ENCODE assay signal across 21 mouse cellular contexts in the genomic region with DNA sequence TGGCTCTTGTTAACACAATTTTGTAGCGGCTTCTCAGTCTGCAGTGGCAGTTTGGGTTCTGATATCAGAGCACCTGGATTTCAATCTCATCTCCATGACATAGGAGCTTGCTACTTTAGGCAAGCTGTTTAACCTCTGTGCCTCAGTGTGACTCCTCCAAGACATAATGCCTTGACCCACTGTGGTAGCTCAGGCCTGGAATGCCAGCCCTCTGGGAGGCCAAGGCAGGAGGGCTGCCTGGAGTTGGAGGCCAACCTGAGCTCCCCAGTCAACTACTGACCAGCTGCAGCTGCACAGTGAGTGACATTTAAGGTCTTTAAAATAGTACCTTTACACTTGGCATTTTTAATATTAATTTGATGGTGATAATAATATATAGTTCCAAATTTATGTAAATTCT. TPM values are rescaled to one million over a fixed set of nuclear protein-coding genes. Genes with fewer than 3 reads are reported as not detected.
DNase-seq lines count a peak whose midpoint lies in the region; ATAC-seq and TF ChIP-seq lines count a peak whose summit lies in the region.
"Had no signal": no experiment of that assay in that cellular context is flagged by ENCODE, and none has a peak within 500 bp of the region (broad histone marks: within the 10 kb centered on the region; RNA-seq: fewer than 3 reads in every experiment).

No protein-coding gene starts in this region.

- no peak overlapping the region for H3K27ac ChIP-seq in heart, embryonic 10.5 days
- peak overlapping the region; percentile 94 for H3K27ac ChIP-seq in layer of hippocampus, adult 2 months
- no peak overlapping the region for H3K27ac ChIP-seq in midbrain, embryonic 10.5 days (replicated peaks)
- H3K27ac ChIP-seq in neural tube, embryonic 14.5 days (ENCODE audit: low read depth, low read length): no peak overlapping the region
- H3K27ac ChIP-seq: forebrain, embryonic 15.5 days; macrophage had no signal

- peaks cover 14% of the 10 kb centered on the region for H3K4me1 ChIP-seq in heart, embryonic 10.5 days
- H3K4me1 ChIP-seq in midbrain, embryonic 10.5 days: peaks cover 9% of the 10 kb centered on the region
- peaks cover 6% of the 10 kb centered on the region; the same call in 1 of the 2 replicates for H3K4me1 ChIP-seq in neural tube, embryonic 14.5 days (ENCODE audit: control insufficient read depth, insufficient read depth, low read length)

- peak overlapping the region; percentile 83; the same call in 1 of the 2 replicates for H3K4me2 ChIP-seq in neural tube, embryonic 14.5 days (ENCODE audit: low read depth, low read length)

- TF ChIP-seq CTCF in layer of hippocampus, adult 2 months (conservative IDR thresholded peaks at IDR 0.05): no peak

- 87% methylated on average over 1 of the region's 1 CpGs for WGBS in heart, embryonic 10.5 days
- WGBS in midbrain, embryonic 10.5 days: 58% methylated on average over 1 of the region's 1 CpGs
- 85% methylated on average over 1 of the region's 1 CpGs for WGBS in neural tube, embryonic 14.5 days

- no peak overlapping the region for H3K9ac ChIP-seq in neural tube, embryonic 14.5 days (replicated peaks; ENCODE audit: low read depth, low read length)

- ATAC-seq in neural tube, embryonic 14.5 days (ENCODE audit: low read depth): no peak

- H3K27me3 ChIP-seq in heart, embryonic 10.5 days (ENCODE audit: insufficient read depth, poor library complexity, severe bottlenecking): peaks cover 81% of the 10 kb centered on the region
- peaks cover 55% of the 10 kb centered on the region for H3K27me3 ChIP-seq in midbrain, embryonic 10.5 days (ENCODE audit: low read depth, poor library complexity, severe bottlenecking)
- H3K27me3 ChIP-seq in neural tube, embryonic 14.5 days (ENCODE audit: control insufficient read depth, insufficient read depth, low read length): peaks cover 8% of the 10 kb centered on the region; the same call in 1 of the 2 replicates

- DNase-seq in heart, embryonic 10.5 days (ENCODE audit: low spot score): peak; percentile 14
- no peak for DNase-seq in heart, adult 9 months (ENCODE audit: low spot score in 2 of 2)
- no peak for DNase-seq in layer of hippocampus, adult 2 months (ENCODE audit: low spot score in 2 of 2)
- DNase-seq in layer of hippocampus, adult 18-20 months (ENCODE audit: low spot score in 2 of 2): no peak
- no peak for DNase-seq in midbrain, embryonic 10.5 days (ENCODE audit: low spot score)
- DNase-seq in urinary bladder, postnatal 4 days (ENCODE audit: low spot score in 2 of 2): no peak
- DNase-seq in kidney, postnatal 14 days: no peak
- DNase-seq: adrenal gland, adult 8-10 months; lung, adult 18-20 months had no signal

- peak overlapping the region; percentile 74; the same call in 1 of the 2 replicates for H3K4me3 ChIP-seq in heart, embryonic 10.5 days
- no peak overlapping the region for H3K4me3 ChIP-seq in layer of hippocampus, adult 2 months
- peak overlapping the region; percentile 73; the same call in 1 of the 2 replicates for H3K4me3 ChIP-seq in midbrain, embryonic 10.5 days
- H3K4me3 ChIP-seq in neural tube, embryonic 14.5 days (ENCODE audit: low read depth, low read length): no peak overlapping the region

- no peaks in the 10 kb centered on the region for H3K36me3 ChIP-seq in heart, embryonic 10.5 days
- H3K36me3 ChIP-seq in midbrain, embryonic 10.5 days: no peaks in the 10 kb centered on the region
- H3K36me3 ChIP-seq in neural tube, embryonic 14.5 days (ENCODE audit: control insufficient read depth, insufficient read depth, low read length): no peaks in the 10 kb centered on the region
- H3K36me3 ChIP-seq: forebrain, embryonic 15.5 days had no signal

- H3K9me3 ChIP-seq in heart, embryonic 10.5 days: no peaks in the 10 kb centered on the region
- H3K9me3 ChIP-seq in midbrain, embryonic 10.5 days (replicated peaks): no peaks in the 10 kb centered on the region
- no peaks in the 10 kb centered on the region for H3K9me3 ChIP-seq in neural tube, embryonic 14.5 days (ENCODE audit: control insufficient read depth, low read length)
- H3K9me3 ChIP-seq: forebrain, embryonic 15.5 days had no signal

RNA-seq across cellular contexts. Expression of a gene that starts 0.5 kb away (rescaled TPM):
- polyA plus RNA-seq in heart, embryonic 10.5 days (2016; fragmentation: Nextera tagmentation; extraction: Ambion mirVana): 1.5 and 2.8 TPM in 2 replicates
- 100 to 1,000 TPM; 154 to 155 TPM for total RNA-seq in layer of hippocampus, adult 2 months (2021)
- total RNA-seq in layer of hippocampus, adult 18-20 months (2021): 100 to 1,000 TPM; 162 to 167 TPM
- 1.6 and 2.1 TPM in 2 replicates for polyA plus RNA-seq in midbrain, embryonic 10.5 days (2016; fragmentation: Nextera tagmentation; extraction: Ambion mirVana)
- polyA plus RNA-seq in neural tube, embryonic 14.5 days (2014; fragmentation: Nextera tagmentation; extraction: Ambion mirVana): 41.1 and 48.7 TPM in 2 replicates
- total RNA-seq: hematopoietic stem cell, adult 5-6 weeks; neutrophil, adult 5-6 weeks had no signal
- polyA plus RNA-seq: macrophage had no signal

RNA-seq across cellular contexts. Expression of a gene that starts 33.6 kb away (rescaled TPM):
- polyA plus RNA-seq in heart, embryonic 10.5 days (2016; fragmentation: Nextera tagmentation; extraction: Ambion mirVana): 11.4 and 12.3 TPM in 2 replicates
- total RNA-seq in layer of hippocampus, adult 2 months (2021): 100 to 1,000 TPM; 187 to 211 TPM
- total RNA-seq in layer of hippocampus, adult 18-20 months (2021): 100 to 1,000 TPM; 197 to 234 TPM
- polyA plus RNA-seq in midbrain, embryonic 10.5 days (2016; fragmentation: Nextera tagmentation; extraction: Ambion mirVana): 14.9 and 22.6 TPM in 2 replicates
- 44.1 and 44.7 TPM in 2 replicates for polyA plus RNA-seq in neural tube, embryonic 14.5 days (2014; fragmentation: Nextera tagmentation; extraction: Ambion mirVana)

RNA-seq across cellular contexts. Expression of a gene that starts 41.9 kb away (rescaled TPM):
- polyA plus RNA-seq in heart, embryonic 10.5 days (2016; fragmentation: Nextera tagmentation; extraction: Ambion mirVana): 0.16 and 0.24 TPM in 2 replicates
- total RNA-seq in layer of hippocampus, adult 2 months (2021): under 1 TPM; 0.42 to 0.51 TPM
- under 1 TPM; 0.30 to 0.52 TPM for total RNA-seq in layer of hippocampus, adult 18-20 months (2021)
- polyA plus RNA-seq in midbrain, embryonic 10.5 days (2016; fragmentation: Nextera tagmentation; extraction: Ambion mirVana): 0.60 and 0.98 TPM in 2 replicates
- 2.1 and 4.8 TPM in 2 replicates for polyA plus RNA-seq in neural tube, embryonic 14.5 days (2014; fragmentation: Nextera tagmentation; extraction: Ambion mirVana)
- total RNA-seq: adrenal gland, adult 8-10 months; hematopoietic stem cell, adult 5-6 weeks; liver, adult 2 months; neutrophil, adult 5-6 weeks had no signal
- polyA plus RNA-seq: large intestine, adult 2 months; liver, adult 2 months; macrophage had no signal

RNA-seq across cellular contexts. Expression of a gene that starts 53.4 kb away (rescaled TPM):
- 0.25 and 0.70 TPM in 2 replicates for polyA plus RNA-seq in heart, embryonic 10.5 days (2016; fragmentation: Nextera tagmentation; extraction: Ambion mirVana)
- not detected for total RNA-seq in layer of hippocampus, adult 2 months (2021)
- total RNA-seq in layer of hippocampus, adult 18-20 months (2021): not detected
- 0.47 and 0.59 TPM in 2 replicates for polyA plus RNA-seq in midbrain, embryonic 10.5 days (2016; fragmentation: Nextera tagmentation; extraction: Ambion mirVana)
- polyA plus RNA-seq in neural tube, embryonic 14.5 days (2014; fragmentation: Nextera tagmentation; extraction: Ambion mirVana): 0.50 and 1.1 TPM in 2 replicates
- total RNA-seq: adrenal gland, adult 8-10 months; gastrocnemius, adult 18-20 months; heart, adult 8-10 months; hematopoietic stem cell, adult 5-6 weeks; layer of hippocampus, postnatal 36 days; left cerebral cortex, postnatal 4 days; liver, adult 2 months had no signal
- polyA plus RNA-seq: liver, adult 2 months had no signal

RNA-seq across cellular contexts. Expression of a gene that starts 59.4 kb away (rescaled TPM):
- polyA plus RNA-seq in heart, embryonic 10.5 days (2016; fragmentation: Nextera tagmentation; extraction: Ambion mirVana): 0.09 and 0.19 TPM in 2 replicates
- 1 to 10 TPM in 1 of 2 experiments, under 1 TPM in 1; 0.90 to 1.0 TPM for total RNA-seq in layer of hippocampus, adult 2 months (2021)
- total RNA-seq in layer of hippocampus, adult 18-20 months (2021): 1 to 10 TPM in 1 of 2 experiments, under 1 TPM in 1; 0.68 to 1.0 TPM
- polyA plus RNA-seq in midbrain, embryonic 10.5 days (2016; fragmentation: Nextera tagmentation; extraction: Ambion mirVana): 0.38 and 0.73 TPM in 2 replicates
- 0.79 and 0.84 TPM in 2 replicates for polyA plus RNA-seq in neural tube, embryonic 14.5 days (2014; fragmentation: Nextera tagmentation; extraction: Ambion mirVana)
- total RNA-seq: heart, adult 8-10 months; hematopoietic stem cell, adult 5-6 weeks; liver, adult 2 months; neutrophil, adult 5-6 weeks had no signal
- polyA plus RNA-seq: large intestine, adult 2 months; liver, adult 2 months; macrophage; stomach, embryonic 14.5 days had no signal

Comparison
In these comparisons a context has a peak if more than half of its experiments do, and no peak if none do; other contexts are left out.
1. H3K4me3 ChIP-seq: peak in heart, embryonic 10.5 days (single experiment) and midbrain, embryonic 10.5 days (single experiment); none in layer of hippocampus, adult 2 months (single experiment) and neural tube, embryonic 14.5 days (single experiment).
2. RNA of a gene that starts 0.5 kb away (polyA plus RNA-seq): 41.1 to 48.7 TPM in neural tube, embryonic 14.5 days; 1.6 to 2.1 TPM in midbrain, embryonic 10.5 days and 1.5 to 2.8 TPM in heart, embryonic 10.5 days; every median in the first group is over 10 times any median in the second.